Mouse (Mus musculus): Measurements from ENCODE around the gene Slc25a12. TPM values are rescaled to one million over a fixed set of nuclear protein-coding genes. Genes with fewer than 3 reads are reported as not detected.

Gene Slc25a12
- polyA plus RNA-seq, 1 experiment, result 3.7 TPM

DNA sequence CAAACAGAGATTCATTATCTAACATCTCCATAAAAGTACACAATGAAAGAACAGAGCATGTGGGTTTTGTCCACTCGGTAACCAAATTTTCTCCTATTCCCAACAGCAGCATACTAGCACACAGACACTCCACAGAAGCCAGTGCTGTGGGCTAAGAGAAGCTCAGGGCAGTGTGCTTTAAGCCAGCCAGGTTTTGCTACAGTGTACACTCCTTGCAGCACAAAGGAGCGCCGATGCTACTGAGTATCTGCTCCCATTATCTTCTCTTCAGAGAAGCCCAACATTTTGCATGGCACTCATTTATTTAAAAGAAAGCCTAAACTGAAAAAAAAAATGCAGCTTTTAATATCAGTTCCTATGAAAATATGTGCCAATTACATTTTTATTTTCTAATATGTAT is 73.6 kb downstream of the Slc25a12 start:
- Histone ChIP-seq H3K4me3 (ENCODE audit: control insufficient read depth, low read depth, low read length) (no peak overlapping the region), H3K27me3 (ENCODE audit: control insufficient read depth, insufficient read depth, low read length) (no peaks in the 10 kb centered on the region), H3K36me3 (ENCODE audit: control insufficient read depth, insufficient read depth, low read length) (no peaks in the 10 kb centered on the region), H3K4me1 (ENCODE audit: control insufficient read depth, insufficient read depth, low read length) (peaks cover 5% of the 10 kb centered on the region), H3K27ac (ENCODE audit: control insufficient read depth, insufficient read depth, low read depth, low read length) (no peak overlapping the region)
- TF ChIP-seq CTCF (IDR thresholded peaks at IDR 0.05; ENCODE audit: control insufficient read depth, insufficient read depth, insufficient replicate concordance, low read depth, low read length), result no peak
- no peak for TF ChIP-seq POLR2A (IDR thresholded peaks at IDR 0.05; ENCODE audit: control insufficient read depth, low read depth, low read length)

DNA sequence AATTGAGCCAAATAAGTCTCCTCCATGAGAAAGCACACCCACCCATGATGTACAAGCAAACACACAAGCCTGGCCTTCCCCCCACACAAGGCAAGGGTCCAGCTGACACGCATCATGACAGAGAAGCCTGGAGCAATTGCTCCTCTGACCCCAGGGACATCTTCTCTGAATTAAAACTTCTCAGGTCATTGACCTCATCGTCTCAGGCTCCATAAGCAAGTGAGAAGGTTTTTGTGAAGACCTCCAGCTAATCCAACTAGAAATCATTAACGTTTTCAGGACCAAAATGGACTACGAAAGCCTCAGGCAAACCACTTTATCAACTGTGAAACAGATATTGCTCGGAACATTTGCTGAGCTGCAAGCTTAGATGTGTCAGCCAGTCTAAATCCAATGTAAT is 76.0 kb downstream of the Slc25a12 start:
- Histone ChIP-seq H3K36me3 (ENCODE audit: control insufficient read depth, insufficient read depth, low read length) (no peaks in the 10 kb centered on the region), H3K27me3 (ENCODE audit: control insufficient read depth, insufficient read depth, low read length) (no peaks in the 10 kb centered on the region), H3K27ac (ENCODE audit: control insufficient read depth, insufficient read depth, low read depth, low read length) (no peak overlapping the region), H3K4me1 (ENCODE audit: control insufficient read depth, insufficient read depth, low read length) (peaks cover 5% of the 10 kb centered on the region), H3K4me3 (ENCODE audit: control insufficient read depth, low read depth, low read length) (no peak overlapping the region)
- TF ChIP-seq CTCF (IDR thresholded peaks at IDR 0.05; ENCODE audit: control insufficient read depth, insufficient read depth, insufficient replicate concordance, low read depth, low read length) (no peak), POLR2A (IDR thresholded peaks at IDR 0.05; ENCODE audit: control insufficient read depth, low read depth, low read length) (no peak)

DNA sequence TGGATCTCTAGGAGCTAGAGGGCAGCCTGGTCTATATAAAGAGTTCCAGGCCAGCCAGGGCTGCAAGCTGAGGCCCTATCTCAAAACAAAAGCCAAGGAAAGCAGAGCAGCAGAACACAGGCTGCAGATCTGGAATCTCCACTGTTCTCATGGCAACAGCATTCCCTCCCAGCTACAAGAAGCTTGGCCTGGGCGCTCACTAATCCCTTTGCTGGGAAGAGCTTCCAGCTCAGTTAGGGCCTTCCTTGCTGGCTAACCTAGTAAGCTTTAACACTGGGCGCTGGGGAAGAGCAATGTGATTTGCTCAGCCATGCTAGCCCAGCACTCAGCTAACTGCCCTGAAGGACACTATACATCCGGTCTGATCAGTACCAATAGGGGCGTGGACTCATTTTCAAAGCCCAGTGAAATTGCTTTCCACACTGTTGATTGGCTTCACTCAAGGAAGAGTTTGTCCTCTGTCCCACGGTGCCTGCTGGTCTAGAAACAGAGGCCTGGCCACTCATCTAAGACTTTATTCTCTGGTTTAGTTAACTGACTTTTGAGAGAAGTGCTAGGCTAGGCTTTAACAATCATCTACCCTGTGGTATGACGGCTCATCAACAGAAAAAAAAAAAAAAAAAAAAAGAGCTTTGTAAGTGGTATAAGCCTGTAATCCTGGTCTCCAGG is 77.3 kb downstream of the Slc25a12 start:
- TF ChIP-seq POLR2A (IDR thresholded peaks at IDR 0.05; ENCODE audit: control insufficient read depth, low read depth, low read length), result no peak
- no peak for TF ChIP-seq CTCF (IDR thresholded peaks at IDR 0.05; ENCODE audit: control insufficient read depth, insufficient read depth, insufficient replicate concordance, low read depth, low read length)
- H3K27me3 ChIP-seq (ENCODE audit: control insufficient read depth, insufficient read depth, low read length), result no peaks in the 10 kb centered on the region
- no peak overlapping the region for H3K27ac ChIP-seq (ENCODE audit: control insufficient read depth, insufficient read depth, low read depth, low read length)
- no peaks in the 10 kb centered on the region for H3K36me3 ChIP-seq (ENCODE audit: control insufficient read depth, insufficient read depth, low read length)
- no peak overlapping the region for H3K4me3 ChIP-seq (ENCODE audit: control insufficient read depth, low read depth, low read length)
- H3K4me1 ChIP-seq (ENCODE audit: control insufficient read depth, insufficient read depth, low read length), result peaks cover 5% of the 10 kb centered on the region

DNA sequence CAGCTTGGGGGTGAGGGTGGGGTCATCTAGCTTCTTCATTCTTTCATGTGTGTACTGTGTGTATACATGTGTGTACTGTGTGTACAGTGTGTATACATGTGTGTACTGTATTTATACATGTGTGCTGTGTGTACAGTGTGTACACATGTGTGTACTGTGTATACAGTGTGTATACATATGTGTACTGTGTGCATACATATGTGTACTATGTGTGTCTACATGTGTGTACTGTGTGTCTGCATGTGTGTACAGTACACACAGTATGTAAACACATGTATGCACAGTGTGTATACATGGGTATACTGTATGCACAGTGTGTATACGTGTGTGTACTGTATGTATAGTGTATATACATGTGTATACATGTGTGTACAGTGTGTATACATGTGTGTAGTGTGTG is 85.6 kb downstream of the Slc25a12 start:
- no peaks in the 10 kb centered on the region for H3K27me3 ChIP-seq (ENCODE audit: control insufficient read depth, insufficient read depth, low read length)
- no peak overlapping the region for H3K4me3 ChIP-seq (ENCODE audit: control insufficient read depth, low read depth, low read length)
- H3K36me3 ChIP-seq (ENCODE audit: control insufficient read depth, insufficient read depth, low read length), result no peaks in the 10 kb centered on the region
- H3K4me1 ChIP-seq (ENCODE audit: control insufficient read depth, insufficient read depth, low read length), result no peaks in the 10 kb centered on the region
- no peak for TF ChIP-seq POLR2A (IDR thresholded peaks at IDR 0.05; ENCODE audit: control insufficient read depth, low read depth, low read length)
- TF ChIP-seq CTCF (IDR thresholded peaks at IDR 0.05; ENCODE audit: control insufficient read depth, insufficient read depth, insufficient replicate concordance, low read depth, low read length), result no peak
- no peak overlapping the region for H3K27ac ChIP-seq (ENCODE audit: control insufficient read depth, insufficient read depth, low read depth, low read length)

DNA sequence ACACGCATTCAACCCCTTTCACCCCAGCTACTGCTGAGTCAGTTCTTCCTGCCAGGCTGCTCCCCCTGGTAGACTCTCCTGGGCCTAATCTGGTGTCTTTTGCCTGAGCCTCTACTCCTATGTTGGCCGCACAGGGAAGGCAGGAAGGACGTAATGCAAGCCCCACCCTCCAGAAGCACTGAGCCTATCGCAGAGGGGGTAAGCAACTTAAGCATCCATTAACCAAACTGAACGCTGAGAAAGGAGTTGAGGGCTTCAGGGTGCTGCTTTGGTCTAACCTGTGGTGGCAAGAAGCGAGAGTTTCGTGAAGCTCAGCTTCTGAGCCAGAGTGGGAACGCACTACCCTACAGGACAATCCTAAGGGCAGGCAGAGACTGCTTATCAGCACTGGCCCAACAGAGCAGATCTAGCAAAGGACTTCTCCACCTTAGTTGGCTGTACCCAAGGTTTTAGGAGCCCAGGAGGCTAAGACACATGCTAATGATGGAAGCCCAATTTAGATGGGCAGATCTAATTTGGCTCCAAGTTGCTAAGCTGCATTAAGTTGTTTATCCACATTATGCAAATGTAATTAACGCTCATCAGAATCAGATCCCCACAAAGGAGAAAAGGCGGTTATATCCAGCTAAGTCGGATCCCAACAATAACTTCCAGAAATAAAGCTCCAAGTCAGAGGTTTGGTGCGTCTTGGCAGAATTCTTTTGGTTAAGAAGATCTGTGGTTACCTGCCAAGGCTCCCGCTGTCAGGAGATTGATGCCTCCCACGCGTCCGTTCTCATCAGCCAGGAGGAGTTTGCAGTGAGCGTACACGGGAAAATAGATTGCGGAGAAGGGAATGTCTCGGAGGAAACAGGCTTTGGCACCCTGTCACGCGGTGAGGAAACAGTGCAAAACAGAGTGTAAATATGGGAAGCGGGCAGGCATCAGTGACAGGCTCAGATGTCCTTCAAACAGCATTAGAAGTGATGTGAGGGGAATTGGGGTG is 88.5 kb downstream of the Slc25a12 start:
- Histone ChIP-seq H3K4me1 (ENCODE audit: control insufficient read depth, insufficient read depth, low read length) (no peaks in the 10 kb centered on the region), H3K27ac (ENCODE audit: control insufficient read depth, insufficient read depth, low read depth, low read length) (no peak overlapping the region; the same call in 1 of the 2 replicates), H3K36me3 (ENCODE audit: control insufficient read depth, insufficient read depth, low read length) (no peaks in the 10 kb centered on the region), H3K27me3 (ENCODE audit: control insufficient read depth, insufficient read depth, low read length) (no peaks in the 10 kb centered on the region), H3K4me3 (ENCODE audit: control insufficient read depth, low read depth, low read length) (no peak overlapping the region)
- TF ChIP-seq POLR2A (IDR thresholded peaks at IDR 0.05; ENCODE audit: control insufficient read depth, low read depth, low read length) (no peak), CTCF (IDR thresholded peaks at IDR 0.05; ENCODE audit: control insufficient read depth, insufficient read depth, insufficient replicate concordance, low read depth, low read length) (no peak)

DNA sequence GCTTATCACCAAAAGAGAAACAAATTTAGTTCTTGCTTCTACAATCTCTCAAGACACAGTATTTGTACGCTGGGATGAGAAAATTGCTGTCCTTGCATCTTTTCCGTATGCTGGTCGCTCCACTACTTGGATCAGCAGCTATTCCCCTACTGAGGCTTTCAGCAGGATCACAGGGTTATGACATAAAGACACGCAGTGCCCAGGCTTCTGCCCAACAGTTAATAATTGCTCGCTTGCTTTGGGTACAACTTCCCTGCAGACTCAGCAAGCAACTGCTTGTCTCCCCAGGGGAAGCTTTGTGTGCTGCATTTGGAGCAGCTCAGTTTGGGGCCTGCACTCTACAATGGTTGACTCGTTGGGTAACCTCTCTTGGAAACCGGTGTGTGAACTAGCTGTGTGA is 91.8 kb downstream of the Slc25a12 start:
- no peak overlapping the region for H3K4me3 ChIP-seq (ENCODE audit: control insufficient read depth, low read depth, low read length)
- TF ChIP-seq POLR2A (IDR thresholded peaks at IDR 0.05; ENCODE audit: control insufficient read depth, low read depth, low read length), result no peak
- TF ChIP-seq CTCF (IDR thresholded peaks at IDR 0.05; ENCODE audit: control insufficient read depth, insufficient read depth, insufficient replicate concordance, low read depth, low read length), result no peak
- H3K27ac ChIP-seq (ENCODE audit: control insufficient read depth, insufficient read depth, low read depth, low read length), result no peak overlapping the region; the same call in 1 of the 2 replicates
- H3K4me1 ChIP-seq (ENCODE audit: control insufficient read depth, insufficient read depth, low read length), result no peaks in the 10 kb centered on the region
- no peaks in the 10 kb centered on the region for H3K36me3 ChIP-seq (ENCODE audit: control insufficient read depth, insufficient read depth, low read length)
- H3K27me3 ChIP-seq (ENCODE audit: control insufficient read depth, insufficient read depth, low read length), result no peaks in the 10 kb centered on the region

All from testis, adult 2 months (tissue).